Mouse (Mus musculus): Measurements from ENCODE around the gene Lhfpl4. TPM values are rescaled to one million over a fixed set of nuclear protein-coding genes. Genes with fewer than 3 reads are reported as not detected.
A peak's percentile ranks its signal among the peaks of the same experiment; 100 is the strongest.

The Lhfpl4 gene
- polyA plus RNA-seq, 1 experiment from 2014 or later = 1.2 TPM

- no peak overlapping the region for H3K4me3 ChIP-seq (ENCODE audit: low read depth, low read length)
- H3K36me3 ChIP-seq (ENCODE audit: control insufficient read depth, insufficient read depth, low read length) = no peaks in the 10 kb centered on the region
- H3K27me3 ChIP-seq (replicated peaks; ENCODE audit: control insufficient read depth, insufficient read depth, low read length) = no peaks in the 10 kb centered on the region
- DNase-seq (ENCODE audit: low spot score) (no peak), ATAC-seq (ENCODE audit: low read depth) (no peak)
- H3K4me1 ChIP-seq (ENCODE audit: control insufficient read depth, insufficient read depth, low read length) = no peaks in the 10 kb centered on the region
- no peak overlapping the region for H3K9ac ChIP-seq (ENCODE audit: low read depth, low read length)
- WGBS = 96% methylated on average over 3 of the region's 3 CpGs
- no peaks in the 10 kb centered on the region for H3K9me3 ChIP-seq (ENCODE audit: control insufficient read depth, low read length)
- H3K4me2 ChIP-seq (ENCODE audit: low read depth, low read length) = no peak overlapping the region
- no peak overlapping the region for H3K27ac ChIP-seq (replicated peaks; ENCODE audit: low read depth, low read length)
Observed at GRCm38 (mm10) chr6:113175469-113175868, 19.7 kb downstream of the Lhfpl4 start.

- Histone ChIP-seq H3K4me3 (ENCODE audit: low read depth, low read length) (no peak overlapping the region), H3K27me3 (replicated peaks; ENCODE audit: control insufficient read depth, insufficient read depth, low read length) (no peaks in the 10 kb centered on the region), H3K4me1 (ENCODE audit: control insufficient read depth, insufficient read depth, low read length) (no peaks in the 10 kb centered on the region; the same call in 1 of the 2 replicates), H3K4me2 (ENCODE audit: low read depth, low read length) (no peak overlapping the region), H3K27ac (replicated peaks; ENCODE audit: low read depth, low read length) (no peak overlapping the region), H3K36me3 (ENCODE audit: control insufficient read depth, insufficient read depth, low read length) (no peaks in the 10 kb centered on the region), H3K9ac (ENCODE audit: low read depth, low read length) (no peak overlapping the region), H3K9me3 (ENCODE audit: control insufficient read depth, low read length) (no peaks in the 10 kb centered on the region)
- DNase-seq (ENCODE audit: low spot score) (peak; percentile 26), ATAC-seq (ENCODE audit: low read depth) (no peak; the same call in 1 of the 2 replicates)
- 69% methylated on average over 1 of the region's 1 CpGs for WGBS
Observed at GRCm38 (mm10) chr6:113172568-113172967, 22.6 kb downstream of the Lhfpl4 start.

GRCm38 (mm10) chr6:113172011-113172410 is 23.2 kb downstream of the Lhfpl4 start:
- peaks cover under 1% of the 10 kb centered on the region; the same call in 1 of the 2 replicates for H3K4me1 ChIP-seq (ENCODE audit: control insufficient read depth, insufficient read depth, low read length)
- ATAC-seq (ENCODE audit: low read depth) (no peak), DNase-seq (ENCODE audit: low spot score) (no peak)
- H3K27ac ChIP-seq (replicated peaks; ENCODE audit: low read depth, low read length) = no peak overlapping the region
- H3K9ac ChIP-seq (ENCODE audit: low read depth, low read length) = no peak overlapping the region
- no peak overlapping the region for H3K4me2 ChIP-seq (ENCODE audit: low read depth, low read length)
- H3K36me3 ChIP-seq (ENCODE audit: control insufficient read depth, insufficient read depth, low read length) = no peaks in the 10 kb centered on the region
- no peaks in the 10 kb centered on the region for H3K27me3 ChIP-seq (replicated peaks; ENCODE audit: control insufficient read depth, insufficient read depth, low read length)
- H3K9me3 ChIP-seq (ENCODE audit: control insufficient read depth, low read length) = no peaks in the 10 kb centered on the region
- no peak overlapping the region for H3K4me3 ChIP-seq (ENCODE audit: low read depth, low read length)

- Histone ChIP-seq H3K27ac (replicated peaks; ENCODE audit: low read depth, low read length) (no peak overlapping the region), H3K4me1 (ENCODE audit: control insufficient read depth, insufficient read depth, low read length) (peaks cover 5% of the 10 kb centered on the region; the same call in 1 of the 2 replicates), H3K27me3 (replicated peaks; ENCODE audit: control insufficient read depth, insufficient read depth, low read length) (no peaks in the 10 kb centered on the region), H3K9ac (ENCODE audit: low read depth, low read length) (no peak overlapping the region), H3K4me2 (ENCODE audit: low read depth, low read length) (no peak overlapping the region), H3K36me3 (ENCODE audit: control insufficient read depth, insufficient read depth, low read length) (no peaks in the 10 kb centered on the region), H3K4me3 (ENCODE audit: low read depth, low read length) (no peak overlapping the region), H3K9me3 (ENCODE audit: control insufficient read depth, low read length) (no peaks in the 10 kb centered on the region)
- 93% methylated on average over 8 of the region's 8 CpGs for whole genome bisulfite sequencing
- ATAC-seq (ENCODE audit: low read depth) = no peak
- DNase-seq (ENCODE audit: low spot score) = no peak
Observed at GRCm38 (mm10) chr6:113170651-113171050, 24.5 kb downstream of the Lhfpl4 start.

GRCm38 (mm10) chr6:113169852-113170251 is 25.3 kb downstream of the Lhfpl4 start:
- peaks cover 5% of the 10 kb centered on the region; the same call in 1 of the 2 replicates for H3K4me1 ChIP-seq (ENCODE audit: control insufficient read depth, insufficient read depth, low read length)
- H3K4me3 ChIP-seq (ENCODE audit: low read depth, low read length) = no peak overlapping the region
- no peaks in the 10 kb centered on the region for H3K27me3 ChIP-seq (replicated peaks; ENCODE audit: control insufficient read depth, insufficient read depth, low read length)
- WGBS = 69% methylated on average over 3 of the region's 3 CpGs
- H3K36me3 ChIP-seq (ENCODE audit: control insufficient read depth, insufficient read depth, low read length) = no peaks in the 10 kb centered on the region
- ATAC-seq (ENCODE audit: low read depth) = no peak
- no peaks in the 10 kb centered on the region for H3K9me3 ChIP-seq (ENCODE audit: control insufficient read depth, low read length)
- no peak for DNase-seq (ENCODE audit: low spot score)
- no peak overlapping the region for H3K9ac ChIP-seq (ENCODE audit: low read depth, low read length)
- H3K27ac ChIP-seq (replicated peaks; ENCODE audit: low read depth, low read length) = no peak overlapping the region
- H3K4me2 ChIP-seq (ENCODE audit: low read depth, low read length) = no peak overlapping the region

GRCm38 (mm10) chr6:113168316-113168975 is 26.7 kb downstream of the Lhfpl4 start:
- H3K9ac ChIP-seq (ENCODE audit: low read depth, low read length) = no peak overlapping the region
- H3K4me2 ChIP-seq (ENCODE audit: low read depth, low read length) = no peak overlapping the region
- no peak for DNase-seq (ENCODE audit: low spot score)
- peaks cover 5% of the 10 kb centered on the region; the same call in 1 of the 2 replicates for H3K4me1 ChIP-seq (ENCODE audit: control insufficient read depth, insufficient read depth, low read length)
- H3K36me3 ChIP-seq (ENCODE audit: control insufficient read depth, insufficient read depth, low read length) = no peaks in the 10 kb centered on the region
- no peak overlapping the region for H3K4me3 ChIP-seq (ENCODE audit: low read depth, low read length)
- no peak overlapping the region for H3K27ac ChIP-seq (replicated peaks; ENCODE audit: low read depth, low read length)
- WGBS = 87% methylated on average over 7 of the region's 7 CpGs
- ATAC-seq (ENCODE audit: low read depth) = no peak
- H3K9me3 ChIP-seq (ENCODE audit: control insufficient read depth, low read length) = no peaks in the 10 kb centered on the region
- no peaks in the 10 kb centered on the region for H3K27me3 ChIP-seq (replicated peaks; ENCODE audit: control insufficient read depth, insufficient read depth, low read length)

GRCm38 (mm10) chr6:113166661-113167251 is 28.4 kb downstream of the Lhfpl4 start:
- Histone ChIP-seq H3K9me3 (ENCODE audit: control insufficient read depth, low read length) (no peaks in the 10 kb centered on the region), H3K4me1 (ENCODE audit: control insufficient read depth, insufficient read depth, low read length) (peaks cover 5% of the 10 kb centered on the region; the same call in 1 of the 2 replicates), H3K27ac (replicated peaks; ENCODE audit: low read depth, low read length) (no peak overlapping the region), H3K4me2 (ENCODE audit: low read depth, low read length) (peak overlapping the region; percentile 41), H3K9ac (ENCODE audit: low read depth, low read length) (no peak overlapping the region), H3K36me3 (ENCODE audit: control insufficient read depth, insufficient read depth, low read length) (no peaks in the 10 kb centered on the region), H3K27me3 (replicated peaks; ENCODE audit: control insufficient read depth, insufficient read depth, low read length) (no peaks in the 10 kb centered on the region), H3K4me3 (ENCODE audit: low read depth, low read length) (peak overlapping the region; percentile 5; the same call in 1 of the 2 replicates)
- WGBS = 39% methylated on average over 17 of the region's 17 CpGs
- ATAC-seq (ENCODE audit: low read depth) (peak; percentile 84), DNase-seq (ENCODE audit: low spot score) (peak; percentile 91)

- H3K27ac ChIP-seq (replicated peaks; ENCODE audit: low read depth, low read length) = no peak overlapping the region
- no peak for DNase-seq (ENCODE audit: low spot score)
- peaks cover 5% of the 10 kb centered on the region; the same call in 1 of the 2 replicates for H3K4me1 ChIP-seq (ENCODE audit: control insufficient read depth, insufficient read depth, low read length)
- H3K4me2 ChIP-seq (ENCODE audit: low read depth, low read length) = no peak overlapping the region
- no peak overlapping the region for H3K4me3 ChIP-seq (ENCODE audit: low read depth, low read length)
- H3K27me3 ChIP-seq (replicated peaks; ENCODE audit: control insufficient read depth, insufficient read depth, low read length) = no peaks in the 10 kb centered on the region
- peaks cover 5% of the 10 kb centered on the region for H3K36me3 ChIP-seq (ENCODE audit: control insufficient read depth, insufficient read depth, low read length)
- H3K9me3 ChIP-seq (ENCODE audit: control insufficient read depth, low read length) = no peaks in the 10 kb centered on the region
- no peak for ATAC-seq (ENCODE audit: low read depth)
- no peak overlapping the region for H3K9ac ChIP-seq (ENCODE audit: low read depth, low read length)
Observed at GRCm38 (mm10) chr6:113163513-113163912, 31.7 kb downstream of the Lhfpl4 start.

GRCm38 (mm10) chr6:113161982-113162381 is 33.2 kb downstream of the Lhfpl4 start:
- DNase-seq (ENCODE audit: low spot score) (no peak), ATAC-seq (ENCODE audit: low read depth) (no peak)
- Histone ChIP-seq H3K27ac (replicated peaks; ENCODE audit: low read depth, low read length) (no peak overlapping the region), H3K4me1 (ENCODE audit: control insufficient read depth, insufficient read depth, low read length) (peaks cover 5% of the 10 kb centered on the region; the same call in 1 of the 2 replicates), H3K4me3 (ENCODE audit: low read depth, low read length) (no peak overlapping the region), H3K4me2 (ENCODE audit: low read depth, low read length) (no peak overlapping the region), H3K9ac (ENCODE audit: low read depth, low read length) (no peak overlapping the region), H3K27me3 (replicated peaks; ENCODE audit: control insufficient read depth, insufficient read depth, low read length) (no peaks in the 10 kb centered on the region), H3K36me3 (ENCODE audit: control insufficient read depth, insufficient read depth, low read length) (peaks cover 11% of the 10 kb centered on the region), H3K9me3 (ENCODE audit: control insufficient read depth, low read length) (no peaks in the 10 kb centered on the region)
- 93% methylated on average over 1 of the region's 1 CpGs for WGBS

Measured in embryonic facial prominence, embryonic 14.5 days (tissue).